Mouse (Mus musculus) lung, adult 2 months (tissue): ENCODE data around the gene Wdr74.

Experiments
- CTCF ChIP-seq: fragments of 200-500 bp; IDR thresholded peaks from 2 replicates; pipeline ENCODE4 v1.5.1; 2011; ENCODE audit warnings: mild to moderate bottlenecking, low read length, control low read depth; ENCODE audit not compliant: insufficient read depth
- POLR2A ChIP-seq: fragments of 200-500 bp; IDR thresholded peaks from 2 replicates; pipeline ENCODE4 v1.6.1; 2011; ENCODE audit warnings: low read depth, mild to moderate bottlenecking, control low read depth, low read length, borderline replicate concordance; ENCODE audit errors: extremely low read depth

DNA sequence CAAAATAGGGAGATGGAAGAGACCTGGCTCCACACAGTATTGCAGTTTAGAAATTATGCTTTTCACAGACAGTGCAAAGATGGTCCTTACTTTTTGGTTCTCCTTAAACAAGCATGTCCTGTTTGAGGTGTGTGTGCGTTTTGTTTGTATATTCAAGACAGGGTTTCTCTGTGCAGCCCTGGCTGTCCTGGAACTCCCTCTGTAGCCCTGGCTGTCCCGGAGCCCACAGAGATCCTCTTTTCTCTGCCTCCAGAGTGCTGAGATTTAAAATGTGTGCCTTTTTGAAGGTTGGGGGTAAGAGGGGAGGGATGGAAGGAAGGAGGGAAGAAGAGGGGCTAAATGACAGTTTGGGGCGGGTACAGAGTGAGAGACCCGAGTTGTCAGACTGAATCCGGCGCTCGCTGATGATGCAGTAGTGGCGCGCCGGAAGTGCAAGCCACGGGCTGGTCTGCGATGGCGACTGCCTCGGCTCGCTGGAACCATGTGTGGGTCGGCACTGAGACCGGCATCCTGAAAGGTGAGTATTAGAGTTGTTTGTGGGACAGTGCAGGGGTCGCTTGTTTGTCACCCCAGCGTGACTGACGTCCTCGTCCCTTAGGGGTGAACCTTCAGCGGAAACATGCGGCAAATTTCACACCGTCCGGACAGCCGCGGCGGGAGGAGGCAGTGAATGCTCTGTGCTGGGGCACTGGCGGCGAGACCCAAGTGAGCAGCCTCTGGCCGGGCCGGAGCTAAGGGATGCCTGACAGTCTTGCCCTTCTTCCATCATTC, at the start of gene Wdr74:
- TF ChIP-seq CTCF (no peak), POLR2A (peak; percentile 89)
